Mouse (Mus musculus): ENCODE results near the gene Nupr1.
"Not testable (repeated sequence)": the region's sequence is repeated elsewhere in the genome, so short reads cannot be mapped to it uniquely, and the experiment has no call there.

Nupr1 gene

DNA sequence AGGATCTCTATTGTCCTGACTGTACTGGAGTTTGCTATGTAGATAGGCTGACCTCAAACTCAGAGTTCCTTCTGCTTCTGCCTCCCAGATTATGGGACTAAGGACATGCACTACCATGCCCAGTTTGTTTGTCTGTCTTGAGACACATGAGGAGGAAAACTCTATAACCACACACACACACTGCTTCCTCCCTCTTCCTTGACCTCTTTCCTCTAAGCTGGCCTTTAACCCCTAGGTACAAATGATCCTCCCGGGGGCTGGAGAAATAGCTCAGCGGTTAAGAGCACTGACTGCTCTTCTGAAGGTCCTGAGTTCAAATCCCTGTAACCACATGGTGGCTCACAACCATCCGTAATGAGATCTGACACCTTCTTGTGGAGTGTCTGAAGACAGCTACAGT lies 13.7 kb upstream of the Nupr1 start:
- no peak for DNase-seq (ENCODE audit: extremely low spot score, low read depth, low spot score)

- not testable (repeated sequence) for DNase-seq (ENCODE audit: extremely low spot score, low read depth, low spot score)
These were observed 12.6 kb upstream of the Nupr1 start for GRCm38 (mm10) chr7:126643244-126643617.

DNA sequence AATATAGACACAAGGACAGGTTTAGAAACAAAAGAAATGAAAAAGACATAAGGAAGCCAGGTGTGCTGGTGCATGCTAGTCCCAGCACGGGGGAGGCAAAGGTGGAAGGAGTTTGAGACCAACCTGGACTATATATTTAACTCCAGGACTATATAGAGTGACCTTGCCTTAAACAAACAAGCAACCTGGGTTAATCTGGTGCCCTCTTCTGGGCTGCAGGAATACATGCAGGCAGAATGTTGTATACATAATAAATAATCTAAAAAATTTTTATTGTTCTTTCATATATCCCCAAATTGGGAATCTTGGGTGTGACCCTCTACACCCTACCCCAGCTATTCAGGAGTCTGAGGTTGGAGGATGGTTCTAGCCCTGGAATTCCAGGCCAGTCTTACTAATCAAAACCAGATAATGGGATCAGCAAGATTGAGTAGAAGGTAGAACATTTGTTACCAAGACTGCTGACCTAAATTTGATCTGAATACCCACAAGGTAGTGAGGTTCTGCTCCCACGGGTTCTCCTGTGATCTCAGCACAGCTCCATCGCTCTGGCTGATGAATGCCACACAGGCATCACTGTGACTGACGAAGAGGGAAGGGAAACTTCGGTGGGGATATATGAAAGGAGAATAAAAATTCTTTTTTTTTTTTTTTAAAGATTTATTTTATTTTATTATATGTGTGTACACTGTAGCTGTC lies 12.0 kb upstream of the Nupr1 start:
- no peak for DNase-seq (ENCODE audit: extremely low spot score, low read depth, low spot score)

- no peak for DNase-seq (ENCODE audit: extremely low spot score, low read depth, low spot score)
These were observed 6.3 kb upstream of the Nupr1 start for GRCm38 (mm10) chr7:126636733-126637520.

- DNase-seq (ENCODE audit: extremely low spot score, low read depth, low spot score), result no peak
These were observed 4.7 kb upstream of the Nupr1 start for GRCm38 (mm10) chr7:126635375-126635774.

GRCm38 (mm10) chr7:126632478-126632877 lies 1.8 kb upstream of the Nupr1 start:
- no peak for DNase-seq (ENCODE audit: extremely low spot score, low read depth, low spot score)

DNA sequence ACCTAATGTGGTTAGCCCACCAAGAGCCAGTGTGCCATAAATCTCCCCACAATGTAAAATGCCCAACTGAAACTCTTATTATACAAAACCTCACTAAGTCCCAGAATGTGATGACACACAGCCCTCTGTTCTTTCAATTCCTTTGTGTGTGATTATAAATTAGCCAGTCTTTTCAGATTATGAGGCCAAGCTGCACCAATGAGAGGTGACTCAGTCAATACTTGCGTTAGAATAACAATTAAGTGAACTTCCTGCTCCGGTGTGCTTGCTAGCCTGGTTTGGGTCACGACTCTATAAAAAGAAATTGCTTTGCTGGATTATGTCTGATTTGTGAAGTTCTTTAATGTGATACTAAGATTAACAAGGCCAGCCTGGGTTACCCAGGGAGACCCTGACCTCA lies 746 bp downstream of the Nupr1 start:
- DNase-seq (ENCODE audit: extremely low spot score, low read depth, low spot score), result no peak

- DNase-seq (ENCODE audit: extremely low spot score, low read depth, low spot score), result no peak
These were observed 2.5 kb downstream of the Nupr1 start for GRCm38 (mm10) chr7:126628111-126628510.

DNA sequence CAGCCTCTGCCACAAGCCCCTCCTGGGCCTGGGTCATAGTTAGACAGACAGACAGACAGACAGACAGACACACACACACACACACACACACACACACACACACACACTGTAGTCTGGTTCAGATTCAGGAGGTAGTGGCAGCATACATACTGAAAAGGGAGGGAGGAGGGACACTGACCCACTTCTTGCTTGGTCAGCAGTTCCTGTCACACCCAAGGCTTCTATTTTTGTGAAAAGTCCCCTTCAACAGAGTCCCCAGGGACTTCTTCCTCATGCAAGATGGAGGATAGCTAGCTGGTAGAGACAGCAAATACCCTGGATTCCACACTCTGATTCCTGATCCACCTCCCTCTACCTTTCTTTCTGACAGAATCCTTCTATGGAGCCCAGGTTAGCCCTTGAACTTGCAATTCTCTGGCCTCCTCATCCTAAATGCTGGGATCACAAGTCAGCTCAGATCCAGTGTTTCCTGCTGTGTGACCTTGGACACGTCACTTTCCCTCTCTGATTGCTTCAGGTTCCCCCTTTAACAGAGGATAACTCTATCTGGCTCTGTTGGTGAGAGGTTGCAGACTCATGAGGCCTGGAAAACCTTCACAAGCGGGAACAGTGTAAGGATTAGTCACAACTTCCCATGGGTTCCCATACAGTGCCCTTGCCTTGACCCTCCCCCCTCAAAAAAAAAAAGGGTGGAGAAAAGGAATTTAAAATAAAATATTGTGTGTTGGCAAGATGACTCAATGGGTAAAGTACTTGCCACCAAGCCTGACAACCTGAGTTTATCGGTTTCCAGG lies 4.7 kb downstream of the Nupr1 start:
- no peak for DNase-seq (ENCODE audit: extremely low spot score, low read depth, low spot score)

DNA sequence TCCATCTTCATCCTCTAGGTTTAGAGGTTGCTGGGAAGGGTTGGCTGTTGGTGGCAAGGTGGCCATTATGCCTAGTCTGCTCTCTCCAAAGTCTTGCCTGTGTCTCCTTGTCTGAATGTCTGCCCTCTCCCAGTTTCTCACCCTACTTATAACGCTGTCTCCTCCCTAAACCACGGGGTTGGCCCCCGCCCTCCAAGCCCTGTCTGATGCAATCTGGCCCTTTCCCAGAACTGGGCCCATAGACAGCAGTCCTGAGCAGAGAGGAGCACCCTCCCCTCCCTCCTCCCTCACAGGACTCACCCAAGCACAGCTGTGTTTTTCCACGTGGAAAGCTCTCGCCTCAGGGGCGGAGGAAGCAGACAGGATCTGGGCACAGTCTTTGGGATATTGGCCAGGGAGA lies 5.3 kb downstream of the Nupr1 start:
- DNase-seq (ENCODE audit: extremely low spot score, low read depth, low spot score), result no peak

DNA sequence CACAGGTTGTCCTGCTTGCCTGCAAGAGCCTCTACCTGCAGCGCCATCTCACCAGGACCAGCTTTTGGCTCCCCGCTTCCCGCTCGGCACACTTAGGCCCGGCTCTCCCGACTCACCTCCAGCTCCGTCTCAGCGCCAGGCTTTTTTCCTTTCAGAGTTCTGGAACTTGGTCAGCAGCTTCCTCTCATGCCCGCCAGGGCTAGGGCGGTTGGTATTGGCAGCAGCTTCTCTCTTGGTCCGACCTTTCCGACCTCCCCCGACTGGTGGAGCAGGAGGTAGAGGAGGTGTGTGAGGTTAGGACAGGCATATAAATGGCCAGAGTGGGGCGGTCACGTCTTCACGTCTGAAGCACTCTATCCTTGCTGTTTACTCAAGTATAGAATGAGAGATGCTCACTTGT lies 5.9 kb downstream of the Nupr1 start:
- no peak for DNase-seq (ENCODE audit: extremely low spot score, low read depth, low spot score)

DNA sequence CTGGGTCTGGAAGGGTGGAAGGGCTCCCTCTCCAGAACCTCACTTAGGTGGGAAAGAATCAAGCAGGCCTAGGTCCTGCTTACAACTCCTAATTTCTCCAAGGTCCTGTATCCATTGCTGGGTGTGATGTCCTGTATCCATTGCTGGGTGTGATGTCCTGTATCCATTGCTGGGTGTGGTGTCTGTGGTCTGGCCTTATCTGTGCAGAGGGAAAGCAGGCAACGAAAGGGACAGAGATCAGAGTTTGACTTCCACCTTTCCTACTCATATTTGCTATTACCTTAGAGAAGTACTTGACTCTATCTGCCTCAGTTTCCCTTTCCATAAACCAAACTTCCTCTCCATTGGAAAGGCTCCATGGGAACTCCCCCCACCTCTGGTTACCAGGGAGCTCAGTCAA lies 7.3 kb downstream of the Nupr1 start:
- no peak for DNase-seq (ENCODE audit: extremely low spot score, low read depth, low spot score)

DNA sequence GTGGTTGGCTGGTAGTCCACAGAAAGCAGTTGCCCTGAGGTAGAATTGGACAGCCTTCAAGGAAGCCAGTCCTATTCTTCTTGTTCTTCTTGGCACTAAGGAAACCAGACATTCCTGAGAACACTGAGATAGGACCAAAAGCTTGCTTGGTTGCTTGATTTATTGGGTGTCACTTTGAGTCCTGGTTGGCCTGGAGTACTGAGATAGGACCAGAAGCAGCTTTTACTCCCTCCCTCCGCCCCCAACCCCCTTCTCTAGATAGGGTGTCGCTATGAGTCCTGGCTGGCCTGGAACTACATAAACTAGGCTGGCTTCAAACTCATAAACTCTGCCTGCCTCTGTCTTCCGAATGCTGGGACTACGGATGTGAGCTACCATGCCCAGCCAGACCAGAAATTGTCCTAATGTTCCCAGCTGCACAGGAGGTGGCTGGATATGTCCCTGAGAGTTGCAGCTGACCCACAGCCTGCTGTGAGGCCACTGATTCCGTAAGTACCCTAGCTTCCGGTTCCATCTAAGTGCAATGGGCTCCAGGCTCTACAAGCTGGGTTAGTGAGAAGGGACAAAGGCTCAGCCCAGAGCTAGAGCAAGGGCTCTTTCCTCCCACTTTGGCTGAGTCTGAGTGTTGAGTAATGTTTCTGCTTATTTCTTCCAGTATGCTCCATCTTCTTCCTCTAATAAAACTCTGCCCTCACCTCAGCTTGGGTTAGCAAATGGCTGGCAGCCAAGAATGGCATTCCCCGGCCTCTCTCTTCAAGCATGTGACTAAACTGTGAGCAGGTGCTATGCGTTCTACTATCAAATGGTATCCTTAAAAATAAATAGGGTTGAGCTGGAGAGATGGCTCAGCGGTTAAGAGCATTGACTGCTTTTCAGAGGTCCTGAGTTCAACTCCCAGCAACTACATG lies 9.0 kb downstream of the Nupr1 start:
- DNase-seq (ENCODE audit: extremely low spot score, low read depth, low spot score), result no peak

GRCm38 (mm10) chr7:126619559-126620275 lies 10.9 kb downstream of the Nupr1 start:
- no peak for DNase-seq (ENCODE audit: extremely low spot score, low read depth, low spot score)

DNA sequence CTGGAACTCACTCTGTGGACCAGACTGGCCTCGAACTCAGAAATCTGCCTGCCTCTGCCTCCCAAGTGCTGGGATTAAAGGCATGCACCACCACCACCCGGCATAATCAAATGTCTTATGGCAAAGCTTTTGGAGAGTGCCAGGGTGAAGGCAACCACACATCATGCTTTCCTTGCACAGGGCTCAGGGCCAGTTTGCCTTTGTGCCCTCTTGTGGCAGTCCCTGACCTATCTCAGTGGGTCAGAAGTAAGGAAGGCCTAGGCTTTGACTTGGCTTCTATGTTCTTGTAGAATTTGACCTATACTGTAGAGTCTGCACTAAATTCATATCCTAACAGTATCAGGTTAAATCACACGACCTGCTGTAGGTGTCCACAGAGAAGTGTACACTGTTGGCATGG lies 14.0 kb downstream of the Nupr1 start:
- DNase-seq (ENCODE audit: extremely low spot score, low read depth, low spot score), result no peak

- no peak for DNase-seq (ENCODE audit: extremely low spot score, low read depth, low spot score)
These were observed 17.9 kb downstream of the Nupr1 start for GRCm38 (mm10) chr7:126612736-126613135.

GRCm38 (mm10) chr7:126607796-126608195 lies 22.9 kb downstream of the Nupr1 start:
- no peak for DNase-seq (ENCODE audit: extremely low spot score, low read depth, low spot score)

DNA sequence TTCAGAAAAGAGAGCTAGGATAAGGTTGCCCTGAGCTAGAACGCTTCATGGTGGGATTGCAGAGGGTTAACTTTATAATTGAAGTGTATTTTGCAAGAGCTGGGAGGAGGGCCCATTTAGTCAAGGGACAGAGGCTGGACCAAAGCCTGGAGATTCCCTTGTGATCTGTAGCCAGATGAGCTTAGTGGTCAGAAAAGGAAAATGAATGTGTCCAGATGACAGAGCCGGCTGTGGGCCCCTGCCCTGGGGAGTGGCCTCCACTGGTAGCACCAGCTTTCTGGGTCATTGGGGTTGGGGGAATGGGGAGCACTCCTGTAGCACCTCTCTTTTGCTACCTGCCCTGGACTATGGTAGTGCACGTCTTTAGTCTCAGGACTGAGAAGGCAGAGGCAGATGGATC lies 23.6 kb downstream of the Nupr1 start:
- no peak for DNase-seq (ENCODE audit: extremely low spot score, low read depth, low spot score)

DNA sequence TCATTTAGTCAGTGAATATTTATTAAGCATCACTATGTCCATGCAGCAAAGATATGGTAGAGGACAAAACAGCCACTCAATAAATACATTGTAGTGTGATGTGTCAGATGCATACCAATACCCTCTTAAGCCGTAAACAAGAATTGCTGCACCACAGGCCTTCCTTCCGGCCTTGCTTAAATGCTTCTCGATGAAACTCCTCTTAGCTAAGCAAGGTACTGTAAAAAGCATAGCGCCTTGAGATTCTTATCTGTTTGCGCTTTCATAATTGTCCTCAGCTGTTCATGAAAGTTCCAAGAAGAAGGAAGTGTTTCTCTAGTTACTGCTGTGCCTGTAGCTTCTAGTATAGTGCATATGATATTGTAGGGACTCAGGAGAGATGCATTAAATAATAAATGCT lies 24.1 kb downstream of the Nupr1 start:
- no peak for DNase-seq (ENCODE audit: extremely low spot score, low read depth, low spot score)

DNA sequence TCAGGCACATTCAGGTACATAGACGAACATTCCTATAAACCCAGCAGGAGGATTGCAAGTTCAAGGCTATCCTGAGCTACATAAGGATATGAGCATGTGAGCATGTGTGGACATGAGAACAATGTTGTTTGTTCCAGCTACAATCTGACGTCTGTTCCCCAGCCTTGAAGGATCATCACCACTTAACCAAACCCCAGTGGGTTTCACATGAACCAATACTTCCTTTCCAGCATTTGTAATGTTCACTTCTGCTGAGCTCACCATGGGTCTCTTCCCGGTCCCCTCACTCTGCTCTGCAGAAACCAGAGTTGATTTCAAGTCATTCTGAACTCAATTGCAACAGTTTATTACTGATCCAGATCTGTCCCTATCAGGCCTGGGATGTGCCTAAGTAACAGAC lies 28.0 kb downstream of the Nupr1 start:
- DNase-seq (ENCODE audit: extremely low spot score, low read depth, low spot score), result no peak
